Mouse (Mus musculus) CH12.LX (cell line): ENCODE results near the gene Tpcn1. TPM values are rescaled to one million over a fixed set of nuclear protein-coding genes. Genes with fewer than 3 reads are reported as not detected.
A peak's percentile ranks its signal among the peaks of the same experiment; 100 is the strongest.
"Not testable (repeated sequence)": the region's sequence is repeated elsewhere in the genome, so short reads cannot be mapped to it uniquely, and the experiment has no call there.

ENCODE experiments used
- DNase-seq: peaks from one replicate; pipeline ENCODE4 v3.0.0-alpha.2; 2013; ENCODE audit errors: extremely low read depth
- H3K27ac ChIP-seq: 2 replicates; pipeline ENCODE4 v1.5.1; 2012; ENCODE audit warnings: low read depth, mild to moderate bottlenecking, control low read depth, moderate library complexity; ENCODE audit not compliant: insufficient read depth
- H3K27me3 ChIP-seq: replicated peaks from 2 replicates; pipeline ENCODE3; 2012; ENCODE audit warnings: inconsistent platforms
- H3K36me3 ChIP-seq, 2 experiments: replicated peaks in 1 of 2; 2 replicates each; pipeline versions ENCODE3 to v1.6.1; 2012; ENCODE audit warnings: inconsistent platforms in 1 of 2, low read length in 1 of 2, mild to moderate bottlenecking in 1 of 2, mixed read lengths in 1 of 2, moderate library complexity in 1 of 2; ENCODE audit not compliant: control insufficient read depth in 1 of 2, insufficient read depth in 1 of 2
- H3K4me1 ChIP-seq, 2 experiments: 2 replicates each; pipeline ENCODE4 v1.6.1; 2012; ENCODE audit warnings: inconsistent platforms in 1 of 2, moderate library complexity in 1 of 2; ENCODE audit not compliant: insufficient read depth in 2 of 2, control insufficient read depth in 1 of 2
- H3K4me2 ChIP-seq: 2 replicates; pipeline ENCODE4 v1.6.1; 2012; ENCODE audit warnings: low read depth, mild to moderate bottlenecking, control low read depth; ENCODE audit not compliant: poor library complexity, insufficient read depth, severe bottlenecking
- H3K4me3 ChIP-seq, 3 experiments: fragments of 150-350 bp in 1 of 3; sonication (generic) in 1 of 3; replicated peaks in 1 of 3; 2 replicates each; pipeline versions ENCODE3 to v1.5.1; 2011 to 2012; ENCODE audit warnings: low read depth in 2 of 3, low read length in 2 of 3, mild to moderate bottlenecking in 2 of 3, moderate library complexity in 2 of 3, control low read depth in 1 of 3, improper control_type of control experiment in 1 of 3, inconsistent platforms in 1 of 3, mixed read lengths in 1 of 3; ENCODE audit not compliant: poor library complexity in 1 of 3
- H3K79me2 ChIP-seq: replicated peaks from 2 replicates; pipeline ENCODE4 v1.6.1; 2012; ENCODE audit warnings: mild to moderate bottlenecking, moderate library complexity; ENCODE audit not compliant: control insufficient read depth, poor library complexity, insufficient read depth, severe bottlenecking; ENCODE audit errors: extremely low read depth
- H3K9ac ChIP-seq: 2 replicates; pipeline ENCODE4 v1.6.1; 2012; ENCODE audit warnings: low read depth, mild to moderate bottlenecking, control low read depth, moderate library complexity; ENCODE audit not compliant: insufficient read depth
- H3K9me3 ChIP-seq: replicated peaks from 2 replicates; pipeline ENCODE3; 2012; ENCODE audit warnings: low read length, inconsistent platforms, mixed read lengths
- BHLHE40 ChIP-seq: IDR thresholded peaks from 2 replicates; pipeline ENCODE4 v1.6.1; 2011; ENCODE audit warnings: mild to moderate bottlenecking, low read depth, low read length, improper control_type of control experiment
- CHD1 ChIP-seq: IDR thresholded peaks from 2 replicates; pipeline ENCODE4 v1.6.1; 2012; ENCODE audit warnings: low read depth, low read length, improper control_type of control experiment, inconsistent platforms
- CHD2 ChIP-seq: IDR thresholded peaks from 2 replicates; pipeline ENCODE4 v1.6.1; 2011; ENCODE audit warnings: low read length, improper control_type of control experiment
- CTCF ChIP-seq, 2 experiments: IDR thresholded peaks in 1 of 2; conservative IDR thresholded peaks in 1 of 2; 2 replicates each; pipeline ENCODE4 v1.5.1; 2011 to 2012; ENCODE audit warnings: low read depth in 2 of 2, low read length in 2 of 2, improper control_type of control experiment in 1 of 2, inconsistent platforms in 1 of 2, mild to moderate bottlenecking in 1 of 2, moderate library complexity in 1 of 2
- E2F4 ChIP-seq: IDR thresholded peaks from 2 replicates; pipeline ENCODE4 v1.6.1; 2011; ENCODE audit warnings: low read depth, low read length, improper control_type of control experiment; ENCODE audit not compliant: insufficient replicate concordance
- ELF1 ChIP-seq: IDR thresholded peaks from 2 replicates; pipeline ENCODE4 v1.6.1; 2014; ENCODE audit warnings: low read depth, mild to moderate bottlenecking, inconsistent platforms, low read length, improper control_type of control experiment
- ETS1 ChIP-seq: conservative IDR thresholded peaks from 2 replicates; pipeline ENCODE4 v1.6.1; 2012; ENCODE audit warnings: low read depth, mild to moderate bottlenecking, inconsistent platforms, low read length, improper control_type of control experiment, moderate library complexity
- IRF4 ChIP-seq: IDR thresholded peaks from 2 replicates; pipeline ENCODE4 v1.6.1; 2014; ENCODE audit warnings: low read depth, mild to moderate bottlenecking, inconsistent platforms, low read length, improper control_type of control experiment
- MAZ ChIP-seq: IDR thresholded peaks from 2 replicates; pipeline ENCODE4 v1.6.1; 2012; ENCODE audit warnings: low read depth, mild to moderate bottlenecking, inconsistent platforms, low read length, improper control_type of control experiment, moderate library complexity
- MXI1 ChIP-seq: IDR thresholded peaks from 2 replicates; pipeline ENCODE4 v1.6.1; 2011; ENCODE audit warnings: mild to moderate bottlenecking, low read depth, low read length, improper control_type of control experiment
- MYC ChIP-seq: IDR thresholded peaks from 2 replicates; pipeline ENCODE4 v1.6.1; 2011; ENCODE audit warnings: low read depth, mild to moderate bottlenecking, improper control_type of control experiment, low read length
- NELFE ChIP-seq: IDR thresholded peaks from 2 replicates; pipeline ENCODE4 v1.6.1; 2011; ENCODE audit warnings: low read depth, low read length, improper control_type of control experiment
- RCOR1 ChIP-seq: conservative IDR thresholded peaks from 2 replicates; pipeline ENCODE4 v1.6.1; 2012; ENCODE audit warnings: low read depth, mild to moderate bottlenecking, inconsistent platforms, low read length, improper control_type of control experiment
- TCF12 ChIP-seq: IDR thresholded peaks from 2 replicates; pipeline ENCODE4 v1.6.1; 2014; ENCODE audit warnings: low read depth, mild to moderate bottlenecking, inconsistent platforms, low read length, improper control_type of control experiment
- dilution Hi-C: fragments of 300-500 bp; cut with MboI; formaldehyde crosslinking; loops from 2 replicates; pipeline ENCODE4 v1.14.3; 2020; ENCODE audit warnings: low sequenced_read_pairs; ENCODE audit not compliant: extremely low pct_unique_long_range_greater_than_20kb, extremely low pct_ligation_motif_present
- in situ Hi-C: fragments of 300-500 bp; cut with MboI; formaldehyde crosslinking; loops from 3 replicates; pipeline ENCODE4 v1.14.3; 2019; ENCODE audit warnings: low sequenced_read_pairs, low pct_ligation_motif_present, low pct_unique_long_range_greater_than_20kb, mixed read lengths
- polyA plus RNA-seq: library from polyadenylated mRNA; unstranded; fragments of >175 nt; gene quantifications from 2 replicates; pipeline ENCODE4 v1.2.1, GENCODE M21; 2012; ENCODE audit warnings: low read depth; ENCODE audit not compliant: insufficient read length
- total RNA-seq, 2 experiments: library from RNA; depleted of rRNA; stranded (reverse); fragments of 300-350 nt in 1 of 2; fragments of >200 nt in 1 of 2; gene quantifications; 2 replicates each; pipeline ENCODE4 v1.2.3; 2012 to 2014

The Tpcn1 gene
- total and polyA plus RNA-seq, 3 experiments: 0.90 to 5.4 (median 2.2) TPM

DNA sequence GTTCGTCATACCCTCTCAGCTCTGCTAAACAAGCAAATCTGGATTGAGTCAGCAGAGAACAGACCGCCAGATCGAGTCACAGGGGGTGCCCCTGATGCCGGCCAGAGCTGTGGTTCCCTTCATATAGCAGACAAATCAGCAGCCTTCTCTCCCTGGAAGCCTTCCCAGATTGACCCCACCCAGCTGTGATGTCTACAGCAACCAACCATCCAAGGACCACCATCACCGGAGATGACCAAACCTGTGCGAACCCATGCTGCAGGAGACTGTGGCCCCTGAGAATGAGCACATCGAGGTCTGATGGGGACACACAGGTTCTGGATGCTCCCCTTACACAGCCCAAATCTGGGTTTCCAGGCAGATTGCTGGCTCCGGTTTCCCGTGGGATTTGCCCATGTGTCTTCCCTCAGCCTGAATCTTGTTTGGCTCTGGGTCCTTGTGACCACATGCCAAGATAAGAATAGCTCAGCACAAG is 86.3 kb downstream of the Tpcn1 start:
- in situ Hi-C loops (loop anchor here (25.0 kb wide), 1 partner anchor 210 kb away; the partner anchor contains the start of gene Dtx1), dilution Hi-C loops (no loop called here)
- Histone ChIP-seq H3K27me3 (peaks cover 9% of the 10 kb centered on the region), H3K4me1 (peaks cover 11 to 58% of the 10 kb centered on the region in 2 experiments), H3K36me3 (peaks cover 12 to 28% of the 10 kb centered on the region in 2 experiments), H3K27ac (peak overlapping the region; percentile 29; the same call in 1 of the 2 replicates), H3K4me3 (peak overlapping the region; percentile 85 to 89 (median 87)), H3K9ac (peak overlapping the region; percentile 87), H3K9me3 (no peaks in the 10 kb centered on the region), H3K79me2 (peaks cover 12% of the 10 kb centered on the region), H3K4me2 (peak overlapping the region; percentile 89)
- TF ChIP-seq E2F4 (no peak), BHLHE40 (peak; percentile 45; the same call in 1 of the 2 replicates), TCF12 (0 out of 2 replicates have a peak, but pooled peaks have one; percentile 42), CHD2 (0 out of 2 replicates have a peak, but pooled peaks have one; percentile 27), CHD1 (peak; percentile 13; the same call in 1 of the 2 replicates), MXI1 (peak; percentile 45), IRF4 (peak; percentile 67), MAZ (0 out of 2 replicates have a peak, but pooled peaks have one; percentile 26), ELF1 (no peak), RCOR1 (no peak), ETS1 (peak; percentile 82), MYC (no peak)
- peak; percentile 84 for DNase-seq

DNA sequence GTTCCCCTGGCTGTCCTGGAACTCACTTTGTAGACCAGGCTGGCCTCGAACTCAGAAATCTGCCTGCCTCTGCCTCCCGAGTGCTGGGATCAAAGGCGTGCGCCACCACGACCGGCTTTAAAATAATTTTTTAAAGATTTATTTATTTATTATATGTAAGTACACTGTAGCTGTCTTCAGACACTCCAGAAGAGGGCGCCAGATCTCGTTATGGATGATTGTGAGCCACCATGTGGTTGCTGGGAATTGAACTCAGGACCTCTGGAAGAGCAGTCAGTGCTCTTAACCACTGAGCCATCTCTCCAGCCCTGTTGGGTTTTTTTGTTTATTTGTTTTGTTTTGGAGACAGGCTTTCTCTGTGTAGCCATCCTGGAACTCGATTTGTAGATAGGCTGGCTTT is 87.9 kb downstream of the Tpcn1 start:
- Histone ChIP-seq H3K36me3 (peaks cover 15 to 38% of the 10 kb centered on the region in 2 experiments), H3K4me1 (peaks cover 17 to 63% of the 10 kb centered on the region in 2 experiments), H3K79me2 (peaks cover 12% of the 10 kb centered on the region)
- H3K27me3 ChIP-seq, H3K27ac ChIP-seq, H3K9ac ChIP-seq, dilution Hi-C loops, H3K4me3 ChIP-seq, H3K4me2 ChIP-seq, DNase-seq, H3K9me3 ChIP-seq: not testable (repeated sequence)
- TF ChIP-seq CTCF (conservative IDR thresholded peaks at IDR 0.05 in 1 of 2, IDR thresholded peaks at IDR 0.05 in 1 of 2; ENCODE audit: low read depth in 2 of 2, low read length in 2 of 2): peak in 1 of 2 experiments; percentile 16; a peak in 1 of 4 replicates
- in situ Hi-C loops: loop anchor here (25.0 kb wide), 1 partner anchor 212 kb away; the partner anchor contains the start of gene Dtx1

DNA sequence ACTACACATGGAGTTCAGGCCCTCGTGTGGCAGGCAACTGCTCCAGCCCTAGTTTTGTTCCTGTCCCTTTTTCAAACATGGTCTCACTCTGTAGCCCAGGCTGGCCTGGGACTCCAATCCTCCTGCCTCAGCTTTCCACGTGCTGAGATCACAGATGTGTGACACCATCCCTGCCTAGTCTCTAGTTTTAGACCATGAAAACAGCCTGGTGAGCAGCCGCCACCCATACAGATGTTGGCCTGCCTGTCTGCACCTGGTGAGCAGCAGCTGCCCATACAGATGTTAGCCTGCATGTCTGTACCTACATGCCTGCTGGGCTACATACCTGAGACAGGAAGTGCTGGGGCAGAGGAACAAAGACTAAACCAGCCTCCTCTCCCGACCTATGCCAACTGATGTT is 89.3 kb downstream of the Tpcn1 start:
- dilution Hi-C loops (no loop called here), in situ Hi-C loops (no loop called here)
- peak; percentile 56; the same call in 1 of the 2 replicates for TF ChIP-seq BHLHE40
- TF ChIP-seq ELF1: 0 out of 2 replicates have a peak, but pooled peaks have one; percentile 6
- TF ChIP-seq TCF12: peak; percentile 79; the same call in 1 of the 2 replicates
- no peak for TF ChIP-seq NELFE
- TF ChIP-seq CHD1: no peak
- no peak for DNase-seq
- Histone ChIP-seq H3K9me3 (no peaks in the 10 kb centered on the region), H3K4me1 (peaks cover 23 to 67% of the 10 kb centered on the region in 2 experiments), H3K9ac (no peak overlapping the region), H3K36me3 (peaks cover 26 to 52% of the 10 kb centered on the region in 2 experiments), H3K4me2 (no peak overlapping the region), H3K79me2 (peaks cover 12% of the 10 kb centered on the region), H3K27me3 (peaks cover under 1% of the 10 kb centered on the region), H3K4me3 (no peak overlapping the region), H3K27ac (no peak overlapping the region)
